Mouse (Mus musculus) c-Kit-positive CD71-positive TER-119-negative erythroid progenitor cells, embryonic 14.5 days (primary cell): ENCODE measurements around the gene Ghrl.
"Not testable (repeated sequence)": the region's sequence is repeated elsewhere in the genome, so short reads cannot be mapped to it uniquely, and the experiment has no call there.

ENCODE experiments used
- DNase-seq: peaks from one replicate; pipeline ENCODE4 v3.0.0-alpha.2; 2013; ENCODE audit warnings: low read depth

Gene Ghrl

DNA sequence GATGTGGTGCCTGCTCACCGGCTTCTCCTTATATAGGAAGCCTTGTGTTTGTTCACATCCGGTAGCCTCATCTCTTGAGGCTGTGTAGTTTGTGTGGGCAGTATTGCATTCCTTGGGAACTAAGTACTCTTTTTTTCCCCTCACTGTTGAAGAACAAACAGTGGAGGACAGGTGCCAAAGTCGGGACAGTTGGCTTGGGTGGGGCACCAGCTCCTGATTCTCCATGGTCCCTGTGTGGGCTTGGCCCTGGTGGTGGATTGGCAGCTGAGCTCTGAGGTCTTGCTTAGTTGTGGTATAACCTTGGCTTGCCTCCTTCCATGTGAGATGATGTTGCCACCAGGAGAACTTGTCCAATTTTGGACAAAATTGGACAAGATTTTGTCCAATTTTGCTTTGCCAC is at the start of gene Ghrl:
Gene Ghrl (minus strand): TSS at position 3 of the 400 bp plus-strand sequence.
- no peak for DNase-seq

DNA sequence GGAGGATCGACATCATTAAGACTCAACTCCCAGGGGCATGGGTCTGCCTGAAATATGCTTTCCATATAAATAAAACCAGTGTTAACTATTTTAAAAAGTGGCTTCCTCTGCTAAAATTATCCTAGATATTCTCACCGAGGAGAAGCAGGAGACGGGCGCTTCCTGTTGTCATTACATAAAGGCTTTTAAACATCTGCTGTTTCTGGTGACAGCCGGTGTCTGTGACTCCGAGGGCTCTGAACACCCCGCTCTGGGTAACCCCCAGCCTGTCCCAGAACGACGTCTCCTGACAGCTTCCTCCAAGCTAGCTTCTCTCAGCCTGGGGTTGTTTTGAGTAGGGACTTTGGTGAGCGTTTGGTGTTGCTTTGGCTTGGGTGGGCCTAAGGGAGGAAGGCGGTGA is 49.1 kb upstream of the Ghrl start:
- DNase-seq: no peak

DNA sequence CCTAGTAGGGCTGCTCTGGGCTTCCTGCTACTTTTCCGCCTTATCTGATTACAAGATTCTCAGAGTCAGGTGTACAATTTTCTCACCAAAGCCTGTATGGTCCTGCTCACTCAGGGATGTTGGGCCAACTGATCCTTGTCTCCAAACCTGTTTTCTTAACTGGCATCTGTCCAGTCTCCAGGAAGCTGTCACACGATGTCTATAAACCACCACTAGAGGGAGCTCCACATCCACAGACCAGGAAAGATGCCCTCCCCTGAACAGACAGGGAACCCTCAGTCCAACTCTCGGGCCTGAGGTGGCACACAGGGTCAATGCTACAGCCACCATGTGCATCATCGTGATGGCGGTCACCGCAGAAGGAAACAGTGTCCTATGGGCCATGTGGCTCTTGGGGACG is 42.0 kb upstream of the Ghrl start:
- peak; percentile 50 for DNase-seq

DNA sequence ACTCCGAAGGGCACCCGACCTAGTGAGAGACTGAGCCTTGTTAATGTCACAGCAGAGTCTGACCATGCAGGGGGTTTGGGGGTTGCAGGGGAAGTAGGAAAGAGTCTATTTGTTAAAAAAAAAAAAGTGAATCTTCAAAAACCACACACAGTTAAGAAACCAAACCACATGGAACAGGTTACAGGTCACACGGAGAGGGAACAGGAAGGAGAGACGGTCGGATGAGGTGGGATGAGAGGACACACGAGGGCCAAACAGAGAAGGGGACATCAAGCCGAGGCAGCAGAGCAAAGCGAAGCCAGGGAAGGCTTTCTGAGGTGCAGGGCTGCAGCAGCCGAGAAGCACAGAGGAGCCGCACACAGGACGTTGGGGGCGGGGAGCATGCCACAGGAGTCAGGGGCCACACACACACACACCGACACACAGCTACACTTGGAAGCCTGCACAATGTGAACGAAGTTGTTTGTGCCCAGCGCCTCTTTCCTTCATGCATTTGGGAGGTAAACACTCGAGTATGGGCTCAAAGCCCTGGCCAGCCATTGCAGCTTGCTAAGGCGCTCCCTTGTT is 29.5 kb upstream of the Ghrl start:
- no peak for DNase-seq

DNA sequence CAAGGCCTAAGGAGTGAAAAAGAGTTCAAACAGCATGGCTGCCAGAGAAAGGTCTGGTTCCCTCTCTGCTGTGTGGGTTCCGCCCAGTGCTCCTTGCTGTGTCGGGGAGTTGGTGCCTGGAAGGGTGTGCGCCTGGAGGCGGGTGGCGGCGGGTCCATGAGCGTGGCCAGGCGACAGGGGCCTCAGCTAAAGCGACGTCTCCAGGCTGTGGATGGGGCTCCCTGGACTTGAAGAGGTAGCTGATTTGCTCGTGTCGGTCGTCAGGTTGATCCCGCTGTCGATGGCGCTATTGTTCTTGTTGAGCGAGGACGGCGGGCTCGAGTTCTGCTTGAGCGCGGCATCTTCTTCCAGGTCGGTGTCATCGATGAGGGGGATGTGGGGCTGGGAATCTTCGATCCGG is 28.7 kb upstream of the Ghrl start:
- DNase-seq: no peak

DNA sequence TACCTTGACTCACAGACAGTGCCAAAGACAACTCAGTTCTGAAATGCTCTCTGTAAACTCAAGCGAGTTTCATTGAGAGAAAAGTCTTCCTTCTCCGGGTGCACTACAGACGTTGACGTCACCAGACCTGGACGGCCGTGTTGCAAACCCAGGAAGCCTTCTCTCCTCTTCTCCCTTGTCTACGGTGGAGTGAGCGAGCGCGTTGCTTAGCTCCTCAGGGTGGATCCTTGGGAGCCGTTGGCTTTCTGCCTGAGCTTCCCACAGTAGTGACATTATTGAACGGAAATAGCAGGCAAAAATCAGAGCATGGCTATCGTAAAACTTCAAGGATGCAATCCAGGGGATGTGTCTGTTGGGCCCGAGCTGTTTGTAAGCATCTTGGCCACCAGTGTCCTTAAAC is 27.6 kb upstream of the Ghrl start:
- no peak for DNase-seq

DNA sequence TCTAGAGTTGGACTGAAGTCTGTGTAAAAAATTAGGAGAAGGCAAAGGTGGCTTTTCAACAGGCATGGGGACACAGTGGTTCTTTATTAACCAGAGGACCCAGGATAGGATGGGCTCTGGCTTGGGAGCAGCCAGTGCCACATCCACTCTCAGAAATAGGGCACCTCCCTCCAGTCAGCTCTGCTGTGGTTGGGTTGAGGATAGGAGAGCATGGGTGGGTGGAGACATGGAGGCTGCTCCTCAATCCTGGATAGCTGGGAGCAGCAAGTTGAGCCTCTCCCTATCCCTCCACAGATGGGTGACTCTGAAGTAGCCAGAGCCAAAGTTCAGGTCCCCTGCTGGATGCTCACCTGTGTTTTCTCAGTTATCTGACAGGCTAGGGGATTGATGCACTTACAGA is 25.4 kb upstream of the Ghrl start:
- DNase-seq: no peak

DNA sequence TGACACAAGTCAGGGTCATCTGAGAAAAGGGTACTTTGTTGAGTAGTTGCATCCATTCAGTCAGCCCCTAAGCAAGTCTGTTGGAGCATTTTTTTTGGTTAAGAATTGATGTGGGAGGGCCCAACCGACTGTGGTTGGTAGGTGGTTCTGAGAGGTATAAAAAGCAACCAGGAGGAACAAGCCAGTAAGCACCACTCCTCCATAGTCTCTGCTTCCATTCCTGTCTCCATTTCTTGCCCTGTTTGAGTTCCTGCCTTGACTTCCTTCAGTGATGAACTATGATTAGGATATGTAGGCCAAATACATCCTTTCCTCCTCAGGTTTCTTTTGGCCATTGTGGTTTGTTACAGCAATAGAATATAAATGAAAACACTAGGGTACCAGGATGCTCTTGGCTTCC is 23.4 kb upstream of the Ghrl start:
- DNase-seq: no peak

DNA sequence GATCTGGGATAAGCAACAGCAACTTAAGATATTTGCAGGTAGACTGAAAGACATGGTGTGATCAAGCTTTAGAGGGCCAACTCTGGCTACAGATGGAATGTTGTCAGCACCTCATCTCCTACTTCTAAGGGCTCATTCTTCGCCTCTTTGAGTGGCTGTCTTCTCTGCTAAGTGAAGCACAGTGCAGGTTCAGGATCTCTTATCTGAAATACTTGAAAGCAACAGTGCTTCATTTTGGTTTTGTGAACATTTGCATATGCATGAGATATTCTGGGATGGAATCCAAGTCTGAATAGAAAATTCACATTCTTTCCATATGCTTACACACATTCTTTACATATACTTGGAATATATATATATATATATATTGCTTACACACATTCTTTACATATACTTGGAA is 22.6 kb upstream of the Ghrl start:
- no peak for DNase-seq

DNA sequence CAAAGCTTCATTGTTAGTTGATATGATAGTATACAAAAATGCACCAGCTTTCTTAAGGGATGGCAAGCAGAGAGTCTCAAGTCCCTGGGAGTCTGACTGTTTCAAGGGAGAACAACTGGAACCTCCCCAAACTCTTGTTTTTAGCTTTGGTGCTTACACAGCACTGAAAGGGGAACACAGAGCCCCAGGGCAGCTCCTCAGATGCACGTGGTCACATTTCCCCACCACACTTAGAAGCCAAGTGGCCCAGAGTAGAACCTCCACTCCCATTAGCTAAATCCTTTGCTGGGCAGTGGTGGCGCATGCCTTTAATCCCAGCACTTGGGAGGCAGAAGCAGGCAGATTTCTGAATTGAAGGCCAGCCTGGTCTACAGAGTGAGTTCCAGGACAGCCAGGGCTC is 21.7 kb upstream of the Ghrl start:
- no peak for DNase-seq

DNA sequence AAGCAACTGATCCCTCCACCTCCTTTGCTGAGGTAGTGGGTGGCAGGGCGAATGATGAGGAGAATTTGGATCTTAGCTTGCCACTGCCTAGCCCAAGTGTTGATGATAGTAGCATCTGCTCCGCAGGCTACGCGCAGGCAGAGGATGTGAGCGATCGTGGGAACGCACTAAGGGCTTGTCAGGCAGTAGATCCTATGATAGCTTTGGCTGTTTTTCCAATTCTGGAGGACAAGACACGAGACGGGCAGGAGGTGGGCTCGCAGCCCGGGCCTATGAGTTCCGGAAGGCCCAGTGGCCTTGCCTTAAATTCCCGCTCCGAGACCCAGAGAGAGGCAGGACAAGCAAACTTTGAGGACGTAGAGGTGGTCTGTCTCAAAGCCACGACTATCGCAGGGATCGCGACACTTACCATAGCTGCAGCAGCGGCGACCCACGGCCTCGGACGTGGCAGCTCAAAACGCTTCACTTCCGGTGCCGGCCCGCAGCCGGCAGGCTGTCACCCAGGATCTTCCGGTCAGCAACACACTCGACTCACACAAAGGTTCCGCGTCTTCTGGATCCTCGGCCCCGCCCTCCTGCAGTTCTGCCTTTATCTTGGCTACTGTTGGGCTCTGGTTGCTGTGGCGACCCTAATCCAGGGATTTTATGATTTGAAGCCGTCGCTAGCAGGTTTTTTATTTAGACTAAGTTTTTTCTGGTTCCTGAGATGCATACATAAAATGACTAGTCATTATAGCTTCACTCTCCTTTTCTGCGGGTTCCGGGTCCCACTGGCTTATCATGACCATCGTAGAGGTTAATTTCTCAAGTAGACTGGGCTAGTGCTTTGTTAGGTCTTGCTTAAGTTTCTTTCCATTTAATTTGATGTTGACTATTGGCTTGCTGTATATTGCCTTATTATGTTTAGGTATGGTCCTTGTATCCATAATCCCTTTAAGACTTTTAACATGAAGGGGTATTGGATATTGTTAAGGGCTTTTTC is 20.8 kb upstream of the Ghrl start, which contains the start of gene Sec13:
Gene Sec13 (minus strand): TSS at position 508 of the 982 bp plus-strand sequence.
- peak; percentile 90 for DNase-seq

DNA sequence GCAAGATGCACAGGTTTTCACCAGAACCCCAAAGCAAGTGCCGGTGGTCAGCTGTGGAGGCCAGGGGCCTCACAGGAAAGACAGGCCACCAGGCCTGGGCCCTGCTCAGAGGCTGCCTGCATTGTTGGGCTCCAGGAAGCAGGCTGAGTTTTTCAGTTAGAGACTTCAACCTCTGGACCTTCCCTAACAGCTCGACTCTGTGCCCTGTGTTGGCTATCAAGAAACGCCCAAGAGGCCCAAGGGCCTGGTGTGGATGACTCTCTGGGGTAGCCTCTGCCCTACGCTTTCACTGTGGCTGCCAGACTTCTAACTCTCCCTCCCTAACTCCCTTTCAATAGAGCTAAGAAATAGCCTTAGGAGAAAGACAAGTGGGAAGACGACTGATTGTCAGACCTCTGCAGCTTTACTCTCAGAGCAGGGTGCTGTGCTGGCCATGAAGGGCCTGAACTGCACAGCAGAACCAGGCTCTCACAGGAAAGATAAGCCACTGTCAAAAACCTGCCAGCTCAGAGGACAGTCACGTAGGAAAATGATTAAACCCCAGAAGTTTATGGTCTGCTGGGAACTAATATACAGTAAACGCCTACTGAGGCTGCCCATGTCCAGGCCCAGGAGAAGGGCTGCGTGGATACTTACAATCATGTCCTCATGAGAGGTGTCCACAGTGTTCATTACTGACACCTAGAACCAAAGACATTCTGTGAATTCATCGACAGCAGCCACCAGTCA is 17.8 kb upstream of the Ghrl start:
- DNase-seq: no peak

DNA sequence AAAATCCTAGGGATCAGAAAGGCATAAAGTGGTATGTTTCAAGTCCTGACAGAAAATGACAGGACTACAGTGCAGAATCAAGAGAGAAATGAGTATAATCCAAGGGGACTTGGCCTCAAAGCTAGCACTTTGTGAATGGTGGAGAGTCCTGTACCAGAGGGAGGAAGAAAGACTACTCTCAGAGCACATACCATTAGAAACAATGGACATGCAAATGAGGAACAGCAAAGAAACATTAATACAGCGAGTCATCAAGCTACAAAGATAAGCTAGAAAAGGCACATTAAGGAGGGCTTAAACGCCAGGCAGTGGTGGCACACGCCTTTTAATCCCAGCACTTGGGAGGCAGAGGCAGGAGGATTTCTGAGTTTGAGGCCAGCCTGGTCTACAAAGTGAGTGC is 11.6 kb upstream of the Ghrl start:
- no peak for DNase-seq

DNA sequence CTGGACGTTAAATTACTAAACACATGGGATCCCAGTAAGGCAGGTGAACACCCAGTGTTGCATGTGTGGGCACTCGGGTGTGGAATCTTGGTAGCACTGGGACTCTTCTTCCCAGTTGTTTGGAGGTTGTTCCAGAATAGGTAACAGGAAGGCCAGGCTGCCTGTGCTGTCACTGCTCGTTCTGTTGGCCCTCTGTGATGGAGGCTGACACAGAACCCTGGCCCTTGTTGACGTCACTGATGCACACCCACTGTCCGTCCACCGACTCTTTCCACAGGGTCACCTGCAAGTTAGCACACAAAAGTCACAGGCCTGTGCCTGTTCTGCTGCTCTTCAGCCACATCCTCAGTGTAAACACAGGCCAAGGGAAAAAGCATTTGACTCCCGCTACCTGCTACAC is 8.5 kb upstream of the Ghrl start:
- DNase-seq: no peak

DNA sequence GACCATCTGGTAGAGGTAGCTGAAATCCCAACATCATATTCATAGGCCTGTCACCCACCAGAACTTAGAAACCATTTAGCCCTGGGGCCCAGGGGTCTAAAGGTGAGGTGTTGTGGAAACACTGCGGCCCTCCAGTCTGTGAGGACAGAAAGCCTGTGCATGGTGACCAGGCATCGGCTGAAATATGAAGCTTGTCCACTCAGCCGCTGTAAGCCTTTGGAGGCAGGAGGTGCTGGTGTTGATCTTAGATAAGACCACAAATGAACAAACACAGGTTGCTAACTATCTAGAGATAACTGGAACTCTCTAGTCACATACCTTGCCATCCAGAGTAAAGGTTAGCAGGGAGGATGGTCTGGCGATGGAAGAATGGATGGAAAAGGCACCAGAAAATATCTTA is 1.4 kb upstream of the Ghrl start:
- DNase-seq: no peak

DNA sequence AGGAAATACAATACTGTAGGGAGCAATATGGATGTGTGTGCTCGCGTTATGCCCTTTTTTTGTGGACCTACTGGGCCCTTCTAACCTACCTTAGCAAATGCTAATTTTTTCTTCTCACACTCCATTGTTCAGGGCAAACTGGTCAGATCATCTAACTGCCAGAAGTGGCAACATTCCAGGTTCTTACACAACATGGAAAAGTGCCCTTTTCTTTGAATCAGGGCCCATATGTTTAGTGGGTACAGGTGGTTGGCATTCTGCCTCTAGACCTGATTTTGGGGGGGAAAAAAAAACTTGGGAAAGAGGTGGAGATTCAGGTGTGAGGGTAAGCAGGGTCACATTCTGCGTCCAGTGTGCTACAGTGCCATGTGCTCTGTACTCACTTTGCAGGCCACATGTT is 2.1 kb downstream of the Ghrl start:
- DNase-seq: no peak

DNA sequence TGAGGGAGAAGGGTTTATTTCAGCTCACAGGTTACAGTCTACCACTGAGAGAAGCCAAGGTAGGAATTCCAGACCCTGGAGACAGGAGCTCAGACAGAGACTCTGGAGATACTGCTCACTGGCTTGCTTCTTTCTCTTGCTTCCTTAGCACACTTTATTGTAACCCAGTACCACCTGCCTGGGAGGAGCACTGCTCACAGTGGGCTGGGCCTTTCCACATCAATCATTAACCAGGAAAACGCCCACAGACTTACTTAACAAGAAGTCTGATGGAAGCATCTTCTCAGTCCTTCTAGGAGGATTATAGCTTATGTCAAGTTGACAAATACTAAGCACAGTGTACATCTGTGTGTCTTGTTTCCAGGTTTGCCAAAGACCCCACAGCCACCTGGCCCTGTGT is 4.9 kb downstream of the Ghrl start:
- DNase-seq: no peak

DNA sequence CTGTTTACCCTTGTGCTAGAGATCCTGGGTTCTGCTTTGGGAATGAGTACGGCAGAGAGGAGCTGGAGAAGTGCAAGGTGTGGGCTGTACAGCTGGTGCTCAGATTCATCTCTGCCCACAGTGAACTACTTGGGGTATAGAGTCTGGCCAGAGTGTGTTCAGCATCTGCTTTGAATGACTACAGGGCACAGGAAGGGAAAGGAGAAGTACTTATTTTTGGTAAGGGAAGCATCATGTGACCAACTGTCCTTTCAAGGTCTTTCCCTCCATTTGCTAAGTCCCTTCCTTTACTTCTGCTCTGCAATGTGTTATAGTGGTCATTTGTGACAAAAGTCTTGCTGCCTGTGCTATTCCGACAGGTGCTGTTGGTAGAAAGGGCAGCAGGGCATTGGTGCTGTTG is 5.4 kb downstream of the Ghrl start:
- DNase-seq: no peak

DNA sequence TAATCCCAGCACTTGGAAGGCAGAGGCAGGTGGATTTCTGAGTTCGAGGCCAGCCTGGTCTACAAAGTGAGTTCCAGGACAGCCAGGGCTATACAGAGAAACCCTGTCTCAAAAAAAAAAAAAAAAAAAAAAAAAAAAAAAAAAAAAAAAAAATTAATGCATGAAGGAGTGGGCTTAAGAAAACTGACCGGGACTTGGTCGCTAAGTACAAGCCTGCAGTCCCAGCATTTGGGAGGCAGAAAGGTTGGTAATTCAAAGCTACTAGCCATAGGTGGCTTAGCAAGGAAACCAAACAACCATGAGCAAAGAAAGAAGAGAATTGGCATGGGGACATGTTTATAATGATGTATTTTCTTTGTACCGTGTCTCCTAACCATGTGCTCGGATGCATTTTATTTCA is 6.3 kb downstream of the Ghrl start:
- not testable (repeated sequence) for DNase-seq

DNA sequence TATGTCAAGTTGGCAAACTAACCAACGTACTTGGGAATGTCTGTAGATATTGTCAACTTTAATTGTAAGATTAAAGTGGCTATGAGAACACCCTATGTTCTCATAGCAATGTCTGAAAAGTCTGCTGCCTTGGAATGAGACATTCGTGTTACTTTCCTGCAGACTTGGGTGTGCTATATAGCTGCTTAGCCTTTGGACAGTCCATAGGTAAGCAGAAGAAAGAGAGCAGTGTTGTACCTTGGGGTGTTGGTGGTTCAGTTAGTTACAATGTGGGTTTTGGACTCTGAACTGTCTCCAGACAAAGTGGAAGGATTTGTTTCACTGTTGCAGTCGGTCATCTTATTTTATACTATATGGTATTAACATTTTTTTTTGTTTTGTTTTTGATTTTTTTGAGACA is 7.0 kb downstream of the Ghrl start:
- DNase-seq: no peak

DNA sequence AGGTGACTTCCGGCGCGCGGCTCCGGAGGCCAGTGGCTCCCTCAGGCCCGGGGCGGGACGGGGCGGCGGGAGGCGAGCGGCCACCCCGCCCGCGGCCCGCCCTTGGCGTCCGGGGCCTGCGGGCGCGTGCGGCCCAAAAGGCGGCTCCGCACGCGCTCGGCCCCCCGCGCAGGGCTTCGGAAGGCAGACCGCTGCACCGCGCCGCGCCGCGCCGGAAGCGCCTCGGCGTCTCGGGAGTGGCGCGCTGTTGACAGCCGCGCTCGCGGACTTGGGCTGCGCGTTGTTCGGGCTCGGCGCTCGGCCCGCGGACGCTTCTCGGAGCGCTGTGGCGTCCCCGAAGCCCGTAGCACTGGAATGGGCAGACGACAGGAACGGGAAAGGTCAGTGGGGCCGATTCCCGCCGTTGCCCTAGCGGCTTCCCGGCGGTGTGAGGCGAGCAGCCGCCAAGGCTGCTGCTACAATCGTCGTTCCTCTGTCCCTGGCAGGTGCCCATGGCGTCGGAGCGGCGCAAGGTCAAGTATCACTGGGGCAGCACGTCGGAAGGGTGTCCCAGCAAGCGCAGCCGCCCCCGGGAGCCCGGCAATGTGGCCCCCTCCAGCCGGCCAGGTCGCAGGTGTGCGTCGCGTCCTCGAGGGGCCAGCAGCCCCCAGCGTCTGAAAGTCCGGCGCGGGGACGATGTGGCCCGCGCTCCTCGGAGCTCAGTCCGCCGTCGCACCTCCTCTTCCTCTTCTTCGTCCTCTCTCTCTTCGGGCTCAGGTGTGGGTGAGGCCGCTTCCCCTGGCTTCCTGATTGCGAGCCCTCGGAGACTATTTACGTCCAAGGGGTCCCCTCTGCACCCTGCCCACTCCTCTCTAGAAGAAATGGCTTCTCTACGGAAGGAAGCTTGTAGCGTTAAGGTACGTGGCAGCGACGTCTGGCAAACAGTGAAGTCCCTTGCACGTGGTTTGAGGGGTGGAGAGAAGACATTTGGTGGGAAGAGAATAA is 22.2 kb downstream of the Ghrl start:
- no peak for DNase-seq
